Mouse (Mus musculus): ENCODE results near the gene Cpd.

Cpd gene

GRCm38 (mm10) chr11:76773811-76774210 lies 73.0 kb downstream of the Cpd start:
- no peak for DNase-seq

DNA sequence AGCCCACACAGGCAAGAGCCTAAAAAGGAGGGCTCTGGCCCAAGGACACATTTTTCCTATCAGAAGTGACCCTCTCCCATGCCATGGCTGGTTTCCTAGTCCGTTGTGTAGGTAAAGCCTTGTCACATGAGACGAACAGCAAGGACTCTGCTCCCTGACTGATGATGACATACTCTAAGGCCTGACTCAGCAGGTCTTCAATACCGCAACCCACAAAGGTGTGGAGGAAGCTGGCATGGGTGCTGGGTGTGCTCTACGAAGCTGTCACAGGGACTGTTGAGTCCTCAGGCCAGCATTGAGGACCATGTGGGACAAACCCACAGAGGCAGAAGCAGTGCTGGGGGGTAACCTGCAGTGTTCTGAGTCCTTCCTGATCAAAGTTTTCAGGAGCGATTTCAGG lies 76.3 kb downstream of the Cpd start:
- DNase-seq, result no peak

- DNase-seq, result no peak
Observed at GRCm38 (mm10) chr11:76763741-76764122, 83.1 kb downstream of the Cpd start.

DNA sequence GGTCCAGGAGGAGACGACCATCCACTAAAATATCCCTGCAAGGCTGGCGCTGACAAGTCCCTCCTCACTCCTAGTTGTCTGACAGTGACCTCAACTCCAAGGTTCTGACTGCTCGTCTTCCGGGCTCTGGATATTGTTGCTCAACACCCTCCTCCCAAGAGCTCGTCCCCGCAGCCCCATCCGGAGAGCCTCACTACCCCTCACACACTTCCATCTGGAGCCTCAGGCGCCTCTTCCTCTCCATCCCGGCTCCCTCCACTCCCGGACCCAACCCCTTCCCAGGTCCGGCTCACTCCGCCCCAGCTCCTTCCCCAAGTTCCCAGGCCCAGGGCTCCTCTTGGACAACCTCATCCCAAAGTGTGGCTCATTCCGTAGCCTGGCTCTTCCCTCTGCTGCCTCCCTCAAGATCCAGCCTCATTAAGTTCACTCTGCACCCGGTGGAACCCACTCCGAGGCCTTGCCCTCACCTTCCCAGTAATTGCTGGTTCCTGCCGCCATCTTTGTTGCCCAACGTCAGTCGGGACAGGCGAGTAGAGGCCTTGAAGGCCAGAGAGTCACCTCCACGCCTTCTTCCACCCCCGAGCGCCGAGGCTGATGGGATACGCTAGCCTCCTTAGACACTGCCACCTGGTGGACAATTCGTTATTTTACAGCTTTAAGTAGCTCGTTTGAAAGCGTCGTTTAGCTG lies 83.6 kb downstream of the Cpd start, which contains the start of gene Gosr1:
Gene Gosr1, minus strand, starts transcription at position 527 of the 688 bp plus-strand sequence.
- peak; percentile 93 for DNase-seq

DNA sequence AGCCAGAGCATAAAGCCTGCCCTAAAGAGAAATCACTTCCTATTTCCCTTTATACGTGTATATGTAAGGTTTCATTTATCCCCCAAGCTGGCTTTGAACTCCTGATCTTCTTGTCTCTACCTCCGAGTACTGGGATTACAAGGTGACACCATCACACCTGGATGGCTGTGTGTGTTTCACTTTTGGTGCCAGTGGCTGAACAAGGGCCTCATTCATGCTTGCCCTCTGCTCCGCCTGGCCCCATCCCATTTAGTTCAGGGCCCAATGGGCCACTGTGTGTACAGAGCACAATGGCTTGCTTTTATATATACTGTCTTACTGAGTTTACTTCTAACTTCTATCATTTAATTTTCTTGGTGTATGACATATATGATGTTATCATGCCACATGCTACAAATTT lies 94.5 kb downstream of the Cpd start:
- no peak for DNase-seq

- DNase-seq, result no peak
Observed at GRCm38 (mm10) chr11:76748819-76749218, 98.0 kb downstream of the Cpd start.

DNA sequence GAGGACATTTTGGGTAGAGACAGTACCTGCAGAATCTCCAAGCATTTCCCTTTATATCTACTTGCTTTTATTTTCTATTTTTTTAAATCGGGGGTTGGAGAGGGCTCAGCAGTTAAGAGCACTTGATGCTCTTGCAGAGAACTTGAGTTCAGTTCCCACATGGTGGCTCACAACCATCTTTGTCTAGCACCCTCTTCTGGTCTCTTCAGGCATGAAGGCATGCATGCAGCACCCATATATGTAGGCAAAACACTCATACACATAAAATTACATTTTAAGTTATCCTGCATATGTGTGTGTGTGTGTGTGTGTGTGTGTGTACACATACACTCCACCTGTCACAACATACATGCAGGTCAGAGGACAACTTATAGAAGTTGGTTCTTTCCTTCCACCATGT lies 100.9 kb downstream of the Cpd start:
- no peak for DNase-seq

DNA sequence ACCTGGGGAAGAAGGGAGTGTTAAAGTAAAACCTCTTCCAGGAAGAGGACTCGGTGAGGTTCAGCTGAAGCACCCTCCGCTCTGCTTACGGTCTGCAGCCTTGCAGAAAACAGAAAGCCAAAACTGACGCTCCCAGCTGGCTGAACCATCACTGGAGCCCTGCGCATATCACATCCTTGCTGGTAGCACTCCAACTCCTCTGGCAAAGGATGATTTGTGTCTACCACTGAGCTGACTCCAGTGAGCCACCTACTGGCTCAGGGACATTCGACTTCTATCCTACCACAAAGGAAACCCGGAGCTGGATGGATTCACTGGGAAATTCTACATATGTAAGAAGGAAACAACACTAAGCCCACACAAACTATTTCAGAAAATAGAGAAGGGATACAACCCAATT lies 102.3 kb downstream of the Cpd start:
- peak; percentile 41 for DNase-seq

DNA sequence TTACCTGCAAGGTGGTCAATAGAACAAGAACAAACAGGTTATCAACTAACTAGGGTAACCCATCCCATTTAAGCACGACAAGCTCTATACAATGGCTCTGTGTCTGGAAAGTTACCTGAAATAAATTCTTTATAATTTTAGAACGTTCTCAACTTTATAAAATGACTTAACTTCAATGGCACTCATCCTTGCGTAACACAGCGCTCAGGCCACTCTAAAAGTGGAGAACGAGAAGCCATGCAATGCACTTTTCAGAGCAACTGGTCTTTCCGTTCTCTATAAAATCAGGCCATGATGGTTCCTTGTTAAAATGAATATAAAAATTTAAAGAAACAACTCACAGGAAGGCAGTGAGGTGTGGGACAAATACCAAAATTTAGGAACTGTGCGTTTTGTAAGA lies 104.3 kb downstream of the Cpd start:
- DNase-seq, result peak; percentile 24

GRCm38 (mm10) chr11:76739125-76739524 lies 107.7 kb downstream of the Cpd start:
- peak; percentile 33 for DNase-seq

- DNase-seq, result no peak
Observed at GRCm38 (mm10) chr11:76735753-76736324, 111.0 kb downstream of the Cpd start.

DNA sequence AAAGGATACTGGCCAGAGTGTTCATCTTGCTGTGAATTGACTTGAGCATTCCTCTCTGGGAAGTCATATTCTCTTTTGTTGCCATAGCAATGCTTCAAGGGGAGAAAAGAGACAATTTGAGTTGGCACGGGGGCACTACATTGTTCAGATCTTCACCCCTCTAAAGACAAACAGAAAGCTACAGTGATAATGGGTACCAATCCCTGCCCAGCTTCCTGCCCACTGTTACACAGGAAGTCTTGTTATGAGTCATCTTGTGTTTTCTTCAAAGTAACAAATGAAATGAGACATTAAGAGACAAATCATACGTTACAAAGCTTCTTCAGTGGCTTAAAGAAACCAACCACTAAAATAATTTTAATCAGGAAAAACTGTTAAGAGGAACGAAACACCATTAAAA lies 112.3 kb downstream of the Cpd start:
- no peak for DNase-seq

- DNase-seq, result no peak
Observed at GRCm38 (mm10) chr11:76730650-76731049, 116.2 kb downstream of the Cpd start.
